Mouse (Mus musculus) C2C12 (cell line): Measurements from ENCODE around the gene Tceal7.

Experiments
- CTCF ChIP-seq: IDR thresholded peaks from one replicate; pipeline ENCODE4 v1.5.1; 2011; ENCODE audit not compliant: control insufficient read depth, insufficient read depth, insufficient read length
- MAX ChIP-seq: IDR thresholded peaks from one replicate; pipeline ENCODE4 v1.6.1; 2011; ENCODE audit warnings: mild to moderate bottlenecking, control low read depth
- USF1 ChIP-seq: IDR thresholded peaks from one replicate; pipeline ENCODE4 v1.6.1; 2011; ENCODE audit warnings: low read depth, mild to moderate bottlenecking, control low read depth, moderate library complexity

- TF ChIP-seq CTCF (no peak), USF1 (peak; percentile 14), MAX (no peak)
Measured at GRCm38 (mm10) chrX:136223714-136224113, 9.1 kb downstream of the Tceal7 start.
